Mouse (Mus musculus) olfactory bulb, adult 2 months (tissue): ENCODE results near the gene Ctdspl.

Experiments used
- CTCF ChIP-seq: fragments of 200-500 bp; IDR thresholded peaks from 2 replicates; pipeline ENCODE4 v1.5.1; 2012; ENCODE audit warnings: low read depth, mild to moderate bottlenecking, low read length, moderate library complexity; ENCODE audit not compliant: insufficient read depth
- POLR2A ChIP-seq: fragments of 200-500 bp; IDR thresholded peaks from 2 replicates; pipeline ENCODE4 v1.6.1; 2012; ENCODE audit warnings: mild to moderate bottlenecking, low read depth, low read length, moderate library complexity; ENCODE audit not compliant: insufficient read depth

DNA sequence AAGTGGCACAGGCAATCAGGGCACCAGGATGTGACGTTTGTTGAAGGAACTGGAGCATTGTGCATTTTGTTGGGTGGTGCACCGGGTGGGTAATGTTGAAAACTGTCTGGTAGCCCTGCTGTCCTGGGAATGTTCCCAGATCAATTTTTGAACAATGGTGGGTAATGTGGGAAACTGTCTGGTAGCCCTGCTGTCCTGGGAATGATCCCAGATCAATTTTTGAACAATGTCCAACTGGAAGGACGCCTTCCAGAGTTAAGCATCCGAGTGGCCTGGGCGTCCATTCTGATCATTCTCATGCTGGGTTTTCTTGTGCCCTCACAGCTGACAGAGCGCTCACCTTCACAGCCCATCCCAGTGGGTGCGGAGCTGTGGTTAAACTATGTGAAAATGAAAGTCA lies 101.1 kb downstream of the Ctdspl start:
- TF ChIP-seq CTCF = no peak
- no peak for TF ChIP-seq POLR2A
